Mouse (Mus musculus) stomach, embryonic 15.5 days (tissue): ENCODE measurements around the gene Gp5. TPM values are rescaled to one million over a fixed set of nuclear protein-coding genes. Genes with fewer than 3 reads are reported as not detected.

ENCODE experiments used
- ATAC-seq: fragments of 200-750 bp; cut with Nextera tagmentation; 2 replicates; pipeline ENCODE4 v1.8.0; 2017; ENCODE audit warnings: low read depth, moderate number of reproducible peaks, moderate TSS enrichment; ENCODE audit not compliant: insufficient read depth, low FRiP score
- H3K27ac ChIP-seq: fragments of 300-500 bp; sonication (generic); 2 replicates; pipeline ENCODE4 v1.5.1; 2015; ENCODE audit warnings: mild to moderate bottlenecking, inconsistent platforms
- H3K27me3 ChIP-seq: fragments of 300-500 bp; sonication (generic); replicated peaks from 2 replicates; pipeline ENCODE4 v1.6.1; 2015; ENCODE audit warnings: inconsistent platforms
- H3K36me3 ChIP-seq: fragments of 300-500 bp; sonication (generic); 2 replicates; pipeline ENCODE4 v1.6.1; 2015; ENCODE audit warnings: inconsistent platforms
- H3K4me1 ChIP-seq: fragments of 300-500 bp; sonication (generic); 2 replicates; pipeline ENCODE4 v1.6.1; 2015; ENCODE audit warnings: inconsistent platforms
- H3K4me2 ChIP-seq: fragments of 300-500 bp; sonication (generic); 2 replicates; pipeline ENCODE4 v1.6.1; 2015; ENCODE audit warnings: mild to moderate bottlenecking, inconsistent platforms
- H3K4me3 ChIP-seq: fragments of 300-500 bp; sonication (generic); replicated peaks from 2 replicates; pipeline ENCODE4 v1.5.1; 2015; ENCODE audit warnings: inconsistent platforms
- H3K9ac ChIP-seq: fragments of 300-500 bp; sonication (generic); 2 replicates; pipeline ENCODE4 v1.6.1; 2015; ENCODE audit warnings: inconsistent platforms
- H3K9me3 ChIP-seq: fragments of 300-500 bp; sonication (generic); 2 replicates; pipeline ENCODE4 v1.6.1; 2016; ENCODE audit warnings: inconsistent platforms
- WGBS: fragments of 180-500 bp; shearing (Covaris S2); methylation state at CpG from one replicate; pipeline ENCODE4 v1.1.7; 2015; 5-methylcytosine and 5-hydroxymethylcytosine counted together
- polyA plus RNA-seq: library from polyadenylated mRNA; unstranded; fragments of >200 nt; fragmentation: Nextera tagmentation; extraction: Ambion mirVana; gene quantifications from 2 replicates; pipeline ENCODE4 v1.2.1, GENCODE M21; 2015

Gene Gp5
- polyA plus RNA-seq, 1 experiment from 2014 or later: 0.89 TPM

- Histone ChIP-seq H3K4me1 (peaks cover 11% of the 10 kb centered on the region; the same call in 1 of the 2 replicates), H3K36me3 (no peaks in the 10 kb centered on the region), H3K27ac (no peak overlapping the region), H3K4me3 (no peak overlapping the region), H3K9ac (no peak overlapping the region), H3K9me3 (no peaks in the 10 kb centered on the region), H3K27me3 (no peaks in the 10 kb centered on the region), H3K4me2 (no peak overlapping the region)
- 72% methylated on average over 15 of the region's 15 CpGs for WGBS
- ATAC-seq: no peak
These were observed 34.8 kb downstream of the Gp5 start for GRCm38 (mm10) chr16:30275558-30276340.

GRCm38 (mm10) chr16:30273065-30273464, 37.5 kb downstream of the Gp5 start:
- no peaks in the 10 kb centered on the region for H3K36me3 ChIP-seq
- no peak overlapping the region for H3K4me3 ChIP-seq
- no peaks in the 10 kb centered on the region for H3K9me3 ChIP-seq
- 95% methylated on average over 8 of the region's 8 CpGs for WGBS
- H3K27me3 ChIP-seq: no peaks in the 10 kb centered on the region
- H3K4me1 ChIP-seq: 0 out of 2 replicates have a peak, but pooled peaks cover 3% of the 10 kb centered on the region
- H3K9ac ChIP-seq: no peak overlapping the region
- H3K27ac ChIP-seq: no peak overlapping the region
- ATAC-seq: no peak
- H3K4me2 ChIP-seq: no peak overlapping the region

GRCm38 (mm10) chr16:30271941-30272595, 38.5 kb downstream of the Gp5 start:
- Histone ChIP-seq H3K27me3 (no peaks in the 10 kb centered on the region), H3K36me3 (no peaks in the 10 kb centered on the region), H3K9me3 (no peaks in the 10 kb centered on the region), H3K9ac (no peak overlapping the region), H3K4me1 (0 out of 2 replicates have a peak, but pooled peaks cover 3% of the 10 kb centered on the region), H3K27ac (peak overlapping the region; percentile 19; the same call in 1 of the 2 replicates), H3K4me3 (no peak overlapping the region), H3K4me2 (no peak overlapping the region)
- WGBS: 48% methylated on average over 6 of the region's 6 CpGs
- ATAC-seq: no peak

- WGBS: 43% methylated on average over 8 of the region's 8 CpGs
- Histone ChIP-seq H3K4me1 (0 out of 2 replicates have a peak, but pooled peaks cover 3% of the 10 kb centered on the region), H3K36me3 (no peaks in the 10 kb centered on the region), H3K27ac (peak overlapping the region; percentile 19; the same call in 1 of the 2 replicates), H3K27me3 (no peaks in the 10 kb centered on the region), H3K4me2 (no peak overlapping the region), H3K9ac (no peak overlapping the region), H3K9me3 (no peaks in the 10 kb centered on the region), H3K4me3 (no peak overlapping the region)
- ATAC-seq: no peak
These were observed 39.3 kb downstream of the Gp5 start for GRCm38 (mm10) chr16:30271223-30271761.

DNA sequence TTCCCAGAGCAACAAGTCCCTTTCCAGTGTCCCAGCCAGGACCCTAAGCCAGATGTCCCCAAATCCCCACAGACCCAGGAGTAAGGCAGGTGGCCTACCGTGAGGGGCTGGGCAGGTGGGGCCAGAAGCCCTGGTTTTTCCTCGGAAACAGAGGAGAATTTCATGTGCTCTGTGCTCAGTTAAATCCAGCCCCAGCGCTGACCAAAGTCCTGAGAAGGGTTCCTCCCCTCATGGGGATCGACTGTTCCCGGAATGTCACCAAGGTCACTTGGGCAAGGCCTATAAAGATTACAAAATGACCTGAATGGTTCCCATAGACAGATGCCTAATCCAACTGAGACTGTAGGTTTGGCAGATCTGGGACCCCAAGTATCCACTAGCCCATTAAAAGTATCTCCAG, 43.2 kb downstream of the Gp5 start, which contains the start of gene Cpn2:
Gene Cpn2, minus strand, starts transcription at position 141 of the 400 bp plus-strand sequence.
- no peaks in the 10 kb centered on the region for H3K27me3 ChIP-seq
- H3K4me1 ChIP-seq: 0 out of 2 replicates have a peak, but pooled peaks cover 3% of the 10 kb centered on the region
- H3K36me3 ChIP-seq: no peaks in the 10 kb centered on the region
- H3K4me2 ChIP-seq: no peak within 1 kb of the TSS
- no peak within 1 kb of the TSS for H3K27ac ChIP-seq
- no peak for ATAC-seq
- no peaks in the 10 kb centered on the region for H3K9me3 ChIP-seq
- no peak within 1 kb of the TSS for H3K4me3 ChIP-seq
- no peak within 1 kb of the TSS for H3K9ac ChIP-seq
- 65% methylated on average over 5 of the region's 5 CpGs for WGBS

GRCm38 (mm10) chr16:30266561-30266960, 44.0 kb downstream of the Gp5 start:
- no peak overlapping the region for H3K4me3 ChIP-seq
- ATAC-seq: no peak
- no peaks in the 10 kb centered on the region for H3K27me3 ChIP-seq
- no peak overlapping the region for H3K4me2 ChIP-seq
- no peaks in the 10 kb centered on the region for H3K36me3 ChIP-seq
- H3K9ac ChIP-seq: no peak overlapping the region
- no peaks in the 10 kb centered on the region for H3K4me1 ChIP-seq
- 81% methylated on average over 5 of the region's 5 CpGs for WGBS
- H3K27ac ChIP-seq: no peak overlapping the region
- H3K9me3 ChIP-seq: no peaks in the 10 kb centered on the region

- Histone ChIP-seq H3K9me3 (no peaks in the 10 kb centered on the region), H3K4me3 (no peak overlapping the region), H3K4me1 (no peaks in the 10 kb centered on the region), H3K27me3 (no peaks in the 10 kb centered on the region), H3K27ac (no peak overlapping the region), H3K36me3 (no peaks in the 10 kb centered on the region), H3K9ac (no peak overlapping the region), H3K4me2 (no peak overlapping the region)
- ATAC-seq: peak; percentile 48; the same call in 1 of the 2 replicates
- 55% methylated on average over 4 of the region's 4 CpGs for WGBS
These were observed 45.0 kb downstream of the Gp5 start for GRCm38 (mm10) chr16:30265611-30266010.

GRCm38 (mm10) chr16:30263156-30263555, 47.4 kb downstream of the Gp5 start:
- Histone ChIP-seq H3K36me3 (no peaks in the 10 kb centered on the region), H3K27me3 (no peaks in the 10 kb centered on the region), H3K27ac (no peak overlapping the region), H3K4me3 (no peak overlapping the region), H3K4me2 (no peak overlapping the region), H3K9me3 (no peaks in the 10 kb centered on the region), H3K9ac (no peak overlapping the region), H3K4me1 (no peaks in the 10 kb centered on the region)
- ATAC-seq: no peak
- 60% methylated on average over 4 of the region's 4 CpGs for WGBS

- H3K36me3 ChIP-seq: no peaks in the 10 kb centered on the region
- no peaks in the 10 kb centered on the region for H3K9me3 ChIP-seq
- no peak overlapping the region for H3K4me2 ChIP-seq
- no peaks in the 10 kb centered on the region for H3K27me3 ChIP-seq
- H3K27ac ChIP-seq: no peak overlapping the region
- ATAC-seq: no peak
- no peak overlapping the region for H3K9ac ChIP-seq
- H3K4me3 ChIP-seq: no peak overlapping the region
- WGBS: 2% methylated on average over 2 of the region's 2 CpGs
- no peaks in the 10 kb centered on the region for H3K4me1 ChIP-seq
These were observed 47.9 kb downstream of the Gp5 start for GRCm38 (mm10) chr16:30262664-30263063.

- no peak overlapping the region for H3K27ac ChIP-seq
- no peak overlapping the region for H3K9ac ChIP-seq
- no peaks in the 10 kb centered on the region for H3K4me1 ChIP-seq
- 83% methylated on average over 10 of the region's 10 CpGs for WGBS
- H3K4me2 ChIP-seq: no peak overlapping the region
- no peaks in the 10 kb centered on the region for H3K27me3 ChIP-seq
- ATAC-seq: no peak
- no peaks in the 10 kb centered on the region for H3K36me3 ChIP-seq
- no peak overlapping the region for H3K4me3 ChIP-seq
- H3K9me3 ChIP-seq: no peaks in the 10 kb centered on the region
These were observed 48.4 kb downstream of the Gp5 start for GRCm38 (mm10) chr16:30262157-30262556.

GRCm38 (mm10) chr16:30261341-30261740, 49.2 kb downstream of the Gp5 start:
- H3K27ac ChIP-seq: no peak overlapping the region
- no peaks in the 10 kb centered on the region for H3K36me3 ChIP-seq
- WGBS: 90% methylated on average over 9 of the region's 9 CpGs
- H3K27me3 ChIP-seq: no peaks in the 10 kb centered on the region
- H3K9ac ChIP-seq: no peak overlapping the region
- H3K9me3 ChIP-seq: no peaks in the 10 kb centered on the region
- no peak overlapping the region for H3K4me2 ChIP-seq
- no peak overlapping the region for H3K4me3 ChIP-seq
- ATAC-seq: no peak
- no peaks in the 10 kb centered on the region for H3K4me1 ChIP-seq
